Mouse (Mus musculus) small intestine, adult 2 months (tissue): ENCODE measurements at regions not wholly inside any gene's neighbourhood (a gene's known extent, or its start where the extent isn't known, plus 50 kb on each side); places are given as distances from the start of the nearest gene placed in this dataset.
A peak's percentile ranks its signal among the peaks of the same experiment; 100 is the strongest.

Experiments
- H3K27ac ChIP-seq: fragments of 200-500 bp; 2 replicates; pipeline ENCODE4 v1.5.1; 2012; ENCODE audit warnings: low read depth, low read length, control low read depth, inconsistent platforms; ENCODE audit not compliant: insufficient read depth
- H3K27me3 ChIP-seq: fragments of 200-500 bp; 2 replicates; pipeline ENCODE4 v1.6.1; 2012; ENCODE audit warnings: mild to moderate bottlenecking, moderate library complexity, low read length, inconsistent platforms; ENCODE audit not compliant: control insufficient read depth, insufficient read depth
- H3K36me3 ChIP-seq: fragments of 200-500 bp; 2 replicates; pipeline ENCODE4 v1.6.1; 2012; ENCODE audit warnings: mild to moderate bottlenecking, low read length, control low read depth, inconsistent platforms; ENCODE audit not compliant: control insufficient read depth, insufficient read depth
- H3K4me1 ChIP-seq: fragments of 200-500 bp; 2 replicates; pipeline ENCODE4 v1.6.1; 2012; ENCODE audit warnings: low read length, inconsistent platforms, mixed read lengths; ENCODE audit not compliant: control insufficient read depth, insufficient read depth, insufficient read length
- H3K4me3 ChIP-seq: fragments of 200-500 bp; 2 replicates; pipeline ENCODE4 v1.5.1; 2012; ENCODE audit warnings: low read depth, mild to moderate bottlenecking, control low read depth, inconsistent platforms, low read length, moderate library complexity
- CTCF ChIP-seq: fragments of 200-500 bp; IDR thresholded peaks from 2 replicates; pipeline ENCODE4 v1.5.1; 2012; ENCODE audit warnings: low read depth, mild to moderate bottlenecking, control low read depth, inconsistent platforms, low read length, moderate library complexity, mixed read lengths; ENCODE audit not compliant: insufficient replicate concordance, insufficient read length; ENCODE audit errors: extremely low read depth
- POLR2A ChIP-seq: fragments of 200-500 bp; IDR thresholded peaks from 2 replicates; pipeline ENCODE4 v1.6.1; 2012; ENCODE audit warnings: low read depth, mild to moderate bottlenecking, control low read depth, inconsistent platforms, low read length, moderate library complexity
- WGBS: fragments of 180-500 bp; shearing (Covaris S2); methylation state at CpG from one replicate; pipeline ENCODE4 v1.1.7; 2018; 5-methylcytosine and 5-hydroxymethylcytosine counted together

DNA sequence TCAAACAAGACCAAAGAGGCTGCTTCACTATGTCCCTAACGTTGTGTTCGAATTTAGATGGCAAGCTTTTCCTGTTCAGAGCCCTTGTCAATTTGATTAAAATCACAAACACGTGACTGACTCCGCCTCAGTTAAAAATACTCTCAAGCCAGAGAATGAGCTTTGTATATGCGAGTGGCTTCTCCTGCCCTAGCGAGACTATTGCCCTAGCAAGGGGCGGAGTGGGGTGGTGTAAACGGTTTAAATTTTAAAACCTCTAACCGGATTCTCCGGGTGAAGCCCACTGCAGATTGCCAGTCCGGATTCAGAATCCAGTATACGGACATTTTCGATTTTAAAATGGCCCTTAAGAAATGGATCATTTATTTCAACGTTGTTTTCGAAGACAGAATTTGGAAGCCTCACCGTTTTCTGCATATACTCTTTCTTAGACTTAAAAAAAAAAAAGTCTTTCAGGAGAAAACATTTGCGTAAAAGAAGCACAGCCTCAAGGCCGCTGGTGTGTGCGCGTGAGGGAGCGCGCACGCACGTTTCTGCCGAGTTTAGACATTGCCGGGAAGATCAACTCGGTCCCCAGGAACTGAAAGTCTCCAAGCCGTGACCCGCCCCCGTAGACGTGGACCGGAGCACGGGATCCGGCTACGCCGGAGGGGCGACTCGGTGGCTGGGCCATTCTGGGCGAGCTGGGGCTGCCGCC lies 64.0 kb upstream of the Foxn3 start:
- WGBS = 1% methylated on average over 40 of the region's 40 CpGs
- H3K4me1 ChIP-seq = no peaks in the 10 kb centered on the region; the same call in none of the 2 replicates
- H3K36me3 ChIP-seq = no peaks in the 10 kb centered on the region
- H3K27me3 ChIP-seq = no peaks in the 10 kb centered on the region
- H3K4me3 ChIP-seq = peak overlapping the region; percentile 82
- TF ChIP-seq POLR2A = no peak
- no peak for TF ChIP-seq CTCF
- H3K27ac ChIP-seq = no peak overlapping the region

DNA sequence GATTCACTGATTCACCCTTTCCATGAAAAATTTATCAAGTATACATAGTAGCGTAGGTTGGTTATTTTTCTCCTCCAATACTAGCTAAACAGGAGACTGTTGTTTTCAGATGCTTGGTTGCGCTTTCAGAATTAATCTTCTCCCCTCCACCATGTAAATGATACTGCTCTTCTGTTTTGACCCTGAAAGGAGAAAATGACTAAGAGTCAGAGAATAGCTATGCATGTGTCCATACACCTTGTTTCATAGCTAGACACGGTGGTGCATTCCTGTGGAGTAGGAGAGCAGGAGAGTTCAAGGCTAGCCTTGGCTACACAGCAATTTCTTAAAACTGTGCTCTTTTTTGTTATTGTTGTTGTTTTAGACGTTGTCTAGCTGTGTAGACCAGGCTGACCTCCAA lies 62.8 kb upstream of the Foxn3 start:
- H3K36me3 ChIP-seq = no peaks in the 10 kb centered on the region
- 85% methylated on average over 4 of the region's 4 CpGs for WGBS
- no peak overlapping the region for H3K4me3 ChIP-seq
- H3K4me1 ChIP-seq = no peaks in the 10 kb centered on the region; the same call in none of the 2 replicates
- TF ChIP-seq POLR2A (no peak), CTCF (no peak)
- no peak overlapping the region for H3K27ac ChIP-seq
- H3K27me3 ChIP-seq = no peaks in the 10 kb centered on the region

DNA sequence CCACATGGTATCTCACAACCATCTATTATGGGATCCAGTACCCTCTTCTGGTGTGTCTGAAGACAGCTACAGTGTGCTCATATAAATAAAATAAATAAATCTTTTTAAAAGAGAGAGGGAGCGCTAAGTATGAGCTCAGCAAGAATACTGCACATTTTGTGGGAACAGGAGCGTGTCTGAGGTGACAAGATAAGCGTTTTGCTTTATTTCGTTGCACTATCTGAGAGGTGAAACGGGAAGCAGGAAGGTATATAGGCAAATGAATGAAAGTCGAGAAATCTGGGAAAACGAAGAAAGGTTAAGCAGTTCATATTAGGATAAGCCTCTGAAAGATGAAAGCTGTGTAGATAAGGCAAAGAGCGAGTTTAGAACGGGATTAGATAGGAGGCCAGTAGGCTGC lies 61.7 kb upstream of the Foxn3 start:
- no peaks in the 10 kb centered on the region; the same call in none of the 2 replicates for H3K4me1 ChIP-seq
- WGBS = 34% methylated on average over 9 of the region's 9 CpGs
- H3K4me3 ChIP-seq = no peak overlapping the region
- no peak overlapping the region for H3K27ac ChIP-seq
- no peaks in the 10 kb centered on the region for H3K36me3 ChIP-seq
- no peak for TF ChIP-seq CTCF
- TF ChIP-seq POLR2A = no peak
- no peaks in the 10 kb centered on the region for H3K27me3 ChIP-seq

DNA sequence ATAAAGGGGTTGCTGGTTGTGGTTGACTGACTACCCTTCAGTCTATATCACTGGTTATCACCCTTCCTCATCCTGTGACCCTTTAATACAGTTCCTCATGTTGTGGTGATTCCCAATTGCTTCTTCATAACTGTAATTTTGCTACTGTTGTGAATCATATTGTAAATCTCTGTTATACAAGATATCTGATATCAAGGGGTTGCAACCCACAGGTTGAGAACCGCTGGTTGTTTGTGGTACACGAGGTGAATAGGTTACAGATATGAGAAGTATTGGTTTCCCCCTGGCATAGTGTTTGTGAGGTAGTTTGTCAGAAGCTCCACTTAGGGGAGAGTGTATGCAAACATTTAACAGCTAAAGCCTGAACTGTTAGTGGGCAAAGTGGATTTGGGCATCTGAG lies 58.9 kb upstream of the Foxn3 start:
- Histone ChIP-seq H3K4me3 (no peak overlapping the region), H3K27me3 (no peaks in the 10 kb centered on the region), H3K36me3 (no peaks in the 10 kb centered on the region), H3K27ac (no peak overlapping the region), H3K4me1 (no peaks in the 10 kb centered on the region; the same call in 1 of the 2 replicates)
- WGBS = 75% methylated on average over 2 of the region's 2 CpGs
- no peak for TF ChIP-seq CTCF

DNA sequence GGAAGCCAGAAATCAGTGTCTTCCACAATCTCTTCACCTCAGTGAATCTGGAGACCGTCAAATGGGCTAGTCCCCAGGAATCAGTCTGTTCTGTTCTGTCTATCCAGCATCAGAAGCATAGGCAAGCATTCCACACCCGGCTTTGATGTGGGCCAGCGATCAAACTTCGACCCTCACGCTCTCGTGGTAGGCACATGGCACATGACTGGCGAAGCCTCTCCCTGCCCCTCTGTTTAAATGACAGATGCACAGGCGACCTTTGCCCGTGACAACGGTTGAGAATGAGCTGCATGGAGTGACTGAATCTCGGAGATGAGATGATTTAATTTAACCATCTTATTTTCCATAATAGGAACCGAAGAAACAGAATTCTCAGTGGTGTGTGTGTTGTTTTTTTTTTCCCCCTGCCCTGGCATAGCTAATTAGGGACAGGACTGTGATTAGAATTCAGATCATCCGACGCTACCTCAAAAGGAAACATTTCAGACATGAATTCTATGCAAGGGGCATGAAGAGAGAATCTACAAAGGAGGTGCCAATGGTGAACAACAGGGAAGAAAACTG lies 53.9 kb upstream of the Foxn3 start:
- Histone ChIP-seq H3K27me3 (no peaks in the 10 kb centered on the region), H3K36me3 (no peaks in the 10 kb centered on the region), H3K4me1 (no peaks in the 10 kb centered on the region), H3K4me3 (no peak overlapping the region), H3K27ac (no peak overlapping the region)
- TF ChIP-seq CTCF (no peak), POLR2A (no peak)
- 73% methylated on average over 14 of the region's 14 CpGs for WGBS

DNA sequence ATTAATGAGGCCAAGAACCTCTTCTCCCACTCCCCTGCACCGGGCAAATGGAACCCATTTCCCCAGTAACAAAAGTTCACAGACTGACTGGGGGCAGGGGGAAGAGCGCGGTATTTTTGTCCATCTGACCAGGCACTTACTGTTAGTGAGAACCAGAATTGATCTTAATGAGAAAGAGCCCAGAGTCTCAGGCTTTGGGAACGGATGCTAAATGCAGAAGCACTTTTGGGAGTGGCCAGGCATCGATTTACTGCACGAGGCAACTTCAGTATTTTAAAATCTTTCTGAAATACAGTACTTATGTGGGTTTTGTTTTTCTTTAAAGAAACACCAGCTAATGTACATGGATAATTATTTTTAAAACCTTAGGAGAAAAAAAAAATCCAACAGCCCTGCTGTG lies 51.0 kb upstream of the Foxn3 start:
- H3K27me3 ChIP-seq = no peaks in the 10 kb centered on the region
- no peak overlapping the region for H3K27ac ChIP-seq
- 75% methylated on average over 6 of the region's 6 CpGs for WGBS
- TF ChIP-seq CTCF (no peak), POLR2A (no peak)
- no peak overlapping the region for H3K4me3 ChIP-seq
- H3K36me3 ChIP-seq = no peaks in the 10 kb centered on the region
- H3K4me1 ChIP-seq = no peaks in the 10 kb centered on the region
